Comparison of ENCODE assay signal across 14 mouse cellular contexts in the genomic region with DNA sequence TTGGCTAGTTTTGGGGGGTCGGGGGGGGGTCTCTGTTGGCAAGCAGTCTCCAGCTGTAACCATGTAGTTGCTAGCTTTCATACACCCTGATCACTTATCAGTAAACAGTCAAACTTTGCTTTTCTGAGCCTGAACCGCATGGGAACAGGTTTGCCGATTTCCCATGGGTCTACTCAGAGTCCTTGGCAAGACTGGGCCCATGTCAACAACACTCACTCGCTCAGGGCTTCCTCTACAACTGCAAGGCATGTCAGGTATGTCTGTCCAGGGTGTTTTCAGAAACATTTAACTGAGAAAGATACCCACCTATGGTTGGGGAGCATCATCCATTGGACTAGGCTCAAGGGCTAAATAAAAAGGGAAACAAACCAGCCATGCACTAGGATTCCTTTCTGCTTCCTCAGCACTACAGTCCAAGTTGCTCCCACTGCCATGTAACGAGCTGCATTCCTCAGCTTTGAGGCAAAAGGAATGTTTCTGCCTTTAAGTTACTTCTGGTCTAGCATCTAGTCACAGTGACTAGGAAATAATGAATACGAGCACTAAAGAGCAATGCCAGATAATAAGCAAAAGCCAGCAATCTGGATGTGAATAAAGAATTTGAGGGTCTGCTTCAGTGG.
"Had no signal": no experiment of that assay in that cellular context is flagged by ENCODE, and none has a peak within 500 bp of the region (broad histone marks: within the 10 kb centered on the region; RNA-seq: fewer than 3 reads in every experiment).

No protein-coding gene starts in this region.

- H3K9ac ChIP-seq: liver, embryonic 15.5 days; midbrain, embryonic 13.5 days; neural tube, embryonic 15.5 days had no signal

- DNase-seq: kidney, postnatal 14 days; lung, adult 2 months; lung, postnatal 36 days; right cerebral cortex, adult 18-20 months; thymus, postnatal 4 days had no signal

- ATAC-seq: lung, postnatal 0 days; midbrain, embryonic 13.5 days had no signal

- H3K9me3 ChIP-seq: limb, embryonic 10.5 days; liver, embryonic 15.5 days had no signal

- H3K36me3 ChIP-seq: liver, embryonic 15.5 days; midbrain, embryonic 13.5 days; neural tube, embryonic 15.5 days had no signal

- H3K4me3 ChIP-seq: left cerebral cortex, adult 2 months; limb, embryonic 10.5 days; liver, embryonic 15.5 days; midbrain, embryonic 13.5 days; myocyte; neural tube, embryonic 15.5 days had no signal

- H3K27ac ChIP-seq: left cerebral cortex, adult 2 months; limb, embryonic 10.5 days; liver, embryonic 15.5 days; midbrain, embryonic 13.5 days; neural tube, embryonic 15.5 days; stomach, postnatal 0 days had no signal

- H3K27me3 ChIP-seq: liver, embryonic 15.5 days; midbrain, embryonic 13.5 days; neural tube, embryonic 15.5 days had no signal

- H3K4me2 ChIP-seq: liver, embryonic 11.5 days; liver, embryonic 15.5 days; midbrain, embryonic 13.5 days; neural tube, embryonic 15.5 days had no signal
